Mouse (Mus musculus) cerebellum, adult 9-11 months (tissue): Measurements from ENCODE around the gene Btf3.
A peak's percentile ranks its signal among the peaks of the same experiment; 100 is the strongest.

Experiments used
- DNase-seq: peaks from one replicate; pipeline ENCODE4 v3.0.0; 2022

Gene Btf3

GRCm38 (mm10) chr13:98336205-98336604, 19.4 kb upstream of the Btf3 start:
- DNase-seq: no peak

- no peak for DNase-seq
Measured at GRCm38 (mm10) chr13:98332106-98332505, 15.3 kb upstream of the Btf3 start.

DNA sequence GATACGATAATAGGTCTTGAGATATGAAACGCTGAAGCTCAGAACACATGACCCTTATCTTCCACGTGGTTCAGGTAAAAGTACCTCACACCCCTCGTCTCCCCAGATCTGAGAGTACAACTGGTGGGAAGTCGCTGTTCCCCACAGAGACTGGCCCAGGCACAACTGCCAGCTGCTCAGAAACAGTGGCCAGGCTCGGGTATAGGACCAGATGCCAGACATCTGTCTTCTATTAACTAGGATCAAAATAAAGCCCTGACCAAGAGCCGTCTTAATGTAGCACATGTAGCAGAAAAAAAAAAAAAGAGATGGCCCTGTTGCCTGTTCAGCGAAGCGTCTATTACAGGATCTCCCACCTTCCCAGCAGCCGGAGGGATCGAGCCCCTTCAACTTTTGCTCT, 8.2 kb upstream of the Btf3 start:
- DNase-seq: no peak

DNA sequence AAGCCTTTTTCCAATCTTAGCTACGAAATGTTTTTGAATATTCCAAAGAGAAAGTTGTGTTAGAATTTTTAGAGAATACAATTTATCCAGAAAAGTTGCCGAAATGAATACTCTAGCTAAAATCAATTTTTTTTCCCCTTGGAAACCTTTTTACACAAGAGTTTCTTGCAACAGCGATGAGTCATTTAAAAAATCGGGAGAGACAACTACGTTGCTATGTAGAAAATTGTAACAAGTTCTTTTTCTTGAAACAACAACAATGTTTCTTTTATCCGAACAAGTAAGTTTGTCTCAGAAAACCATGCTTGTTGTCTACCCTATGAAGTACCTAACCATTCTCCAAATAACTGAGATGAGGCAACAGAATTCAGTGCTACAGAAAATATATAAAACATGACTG, 1.1 kb upstream of the Btf3 start:
- DNase-seq: no peak

DNA sequence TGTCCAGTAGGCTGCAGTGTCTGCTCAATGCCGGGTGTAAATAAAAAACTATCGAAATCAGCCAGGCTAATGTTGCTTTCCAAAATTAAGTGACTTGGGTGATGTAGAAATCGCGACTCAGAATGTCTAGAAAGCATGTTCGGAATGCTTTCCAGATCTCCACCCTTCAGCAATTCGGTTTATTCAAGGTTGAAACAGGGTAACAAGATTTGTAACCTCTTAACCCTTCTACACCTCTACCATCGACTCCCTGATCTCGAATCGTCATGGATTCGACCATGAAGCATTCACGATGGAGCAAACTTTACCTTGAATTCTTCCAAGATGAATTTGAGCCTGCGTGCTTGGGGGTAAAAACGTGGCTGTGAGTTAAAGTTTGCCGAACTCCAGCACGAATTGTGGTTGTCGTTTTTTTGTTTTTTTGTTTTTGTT, 456 bp upstream of the Btf3 start:
- DNase-seq: no peak

- DNase-seq: no peak
Measured at GRCm38 (mm10) chr13:98316140-98316479, 696 bp downstream of the Btf3 start.

GRCm38 (mm10) chr13:98315124-98315523, 1.7 kb downstream of the Btf3 start:
- no peak for DNase-seq

DNA sequence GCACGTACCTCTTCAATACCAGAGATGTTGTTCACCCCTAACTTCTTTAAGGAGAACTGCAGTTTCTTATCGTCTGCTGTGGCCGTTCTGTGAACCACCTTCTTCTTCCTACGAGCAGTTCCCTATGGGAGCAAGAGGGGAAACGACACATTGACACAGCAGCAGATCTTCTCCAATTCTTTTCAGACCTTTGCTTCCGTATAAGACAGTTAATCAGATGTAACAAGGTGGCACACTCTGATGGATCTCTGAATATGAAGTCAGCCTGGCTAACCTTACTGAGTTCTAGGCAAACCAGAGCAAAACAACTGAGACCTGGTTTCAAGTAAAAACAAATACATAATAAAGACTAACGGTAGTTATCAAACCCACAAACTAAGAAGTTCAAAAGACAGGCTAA, 3.2 kb downstream of the Btf3 start:
- DNase-seq: no peak

GRCm38 (mm10) chr13:98311597-98311996, 5.2 kb downstream of the Btf3 start:
- DNase-seq: no peak

DNA sequence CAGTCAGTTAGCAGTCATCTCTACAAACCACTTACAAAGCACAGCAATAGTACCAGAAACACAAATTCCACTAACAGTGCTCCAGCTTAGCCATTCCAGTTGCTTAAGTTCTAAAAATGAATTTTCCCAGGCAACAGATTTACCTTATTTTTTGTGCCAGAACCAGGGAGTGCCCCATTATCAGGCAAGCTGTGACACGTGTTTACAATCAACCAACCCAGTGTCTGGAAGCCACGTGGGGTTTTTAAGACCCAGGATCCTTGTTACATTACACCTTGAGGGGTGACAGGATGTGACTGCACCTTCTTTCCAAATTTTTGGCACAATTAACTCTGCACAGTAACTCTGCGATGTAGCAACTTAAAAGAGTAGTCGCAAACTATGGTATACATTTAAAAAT, 8.1 kb downstream of the Btf3 start:
- DNase-seq: no peak

- no peak for DNase-seq
Measured at GRCm38 (mm10) chr13:98308004-98308403, 8.8 kb downstream of the Btf3 start.

GRCm38 (mm10) chr13:98306852-98307475, 9.8 kb downstream of the Btf3 start:
- no peak for DNase-seq

DNA sequence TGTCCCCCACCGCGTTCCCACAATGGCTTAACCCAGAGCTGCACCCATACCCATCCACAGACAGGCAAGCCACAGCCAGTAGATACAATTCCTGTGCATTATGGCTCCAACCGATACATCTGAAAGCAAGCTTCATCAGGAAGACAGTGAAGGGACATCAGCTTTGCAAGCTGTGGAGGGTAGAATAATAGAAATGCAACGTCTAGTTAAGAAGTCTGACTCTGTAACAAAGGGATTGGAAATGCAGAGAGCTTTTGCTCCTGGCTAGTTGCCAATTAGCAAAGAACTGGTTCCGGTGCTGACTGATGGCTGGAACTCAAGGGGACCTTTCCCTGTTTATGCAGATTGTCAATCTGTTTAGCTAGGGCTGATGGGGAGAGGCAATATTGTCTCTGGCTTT, 10.4 kb downstream of the Btf3 start:
- DNase-seq: no peak

DNA sequence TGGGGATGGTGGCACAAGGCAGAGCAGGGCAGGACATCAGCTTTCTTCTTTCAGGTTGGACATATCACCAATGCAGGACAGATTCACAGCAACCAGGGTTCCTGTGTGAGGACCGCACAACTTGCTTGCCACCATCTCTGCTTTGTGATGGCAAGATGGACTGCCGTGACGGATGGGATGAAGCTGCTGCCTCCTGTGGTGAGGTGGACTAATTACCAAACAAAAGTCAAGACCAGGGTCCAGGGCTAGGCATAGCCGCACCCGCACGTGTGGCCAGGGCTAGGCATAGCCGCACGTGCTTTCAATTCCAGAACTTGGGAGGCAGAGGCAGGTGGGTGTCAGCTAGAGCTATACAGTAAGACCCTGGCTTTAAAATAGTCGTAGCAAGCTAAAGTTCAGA, 11.5 kb downstream of the Btf3 start:
- no peak for DNase-seq

- peak; percentile 56 for DNase-seq
Measured at GRCm38 (mm10) chr13:98298833-98299758, 17.7 kb downstream of the Btf3 start.

- no peak for DNase-seq
Measured at GRCm38 (mm10) chr13:98297883-98298482, 18.8 kb downstream of the Btf3 start.

GRCm38 (mm10) chr13:98296072-98296471, 20.7 kb downstream of the Btf3 start:
- DNase-seq: no peak

- DNase-seq: no peak
Measured at GRCm38 (mm10) chr13:98291712-98292111, 25.1 kb downstream of the Btf3 start.

- DNase-seq: no peak
Measured at GRCm38 (mm10) chr13:98290719-98291118, 26.1 kb downstream of the Btf3 start.

- DNase-seq: no peak
Measured at GRCm38 (mm10) chr13:98280990-98281650, 35.7 kb downstream of the Btf3 start.

DNA sequence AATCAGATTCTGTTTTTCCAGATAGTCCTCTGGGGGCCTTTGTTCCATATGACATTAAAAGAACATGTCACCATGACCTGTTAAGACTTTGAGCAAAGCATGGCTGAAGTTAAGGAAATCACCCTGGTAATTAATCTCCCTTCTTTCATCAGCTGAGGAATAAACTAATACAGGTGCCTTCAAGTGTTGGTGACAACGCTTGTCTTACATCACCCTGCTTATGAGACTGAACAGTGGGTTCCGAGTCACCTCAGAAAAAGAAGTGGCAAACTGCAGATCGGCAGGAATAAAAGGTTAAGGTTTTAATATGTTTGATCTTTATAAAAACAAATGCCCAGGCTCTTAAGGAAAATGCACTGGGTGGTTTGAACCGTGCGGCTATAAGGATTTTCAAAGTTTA, 37.1 kb downstream of the Btf3 start, which contains the start of gene Gm21976:
Gene Gm21976, plus strand, starts transcription at position 202 of the 400 bp plus-strand sequence.
- no peak for DNase-seq

DNA sequence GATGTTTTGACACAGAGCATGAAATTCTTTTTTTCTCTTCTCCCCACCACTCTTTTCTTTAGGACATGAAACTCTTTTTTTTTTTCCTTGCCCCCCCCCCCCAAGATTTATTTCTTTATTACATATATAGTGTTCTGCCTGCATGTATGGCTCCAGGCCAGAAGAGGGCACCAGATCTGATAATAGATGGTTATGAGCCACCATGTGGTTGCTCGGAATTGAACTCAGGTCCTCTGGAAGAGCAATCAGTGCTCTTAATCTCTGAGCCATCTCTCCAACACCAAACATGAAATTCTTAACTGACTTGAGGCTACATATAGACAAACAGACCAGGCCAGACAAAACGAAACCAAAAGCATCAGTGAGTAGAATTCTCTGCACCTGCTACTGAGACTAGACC, 39.3 kb downstream of the Btf3 start:
- DNase-seq: no peak

GRCm38 (mm10) chr13:98276253-98276652, 40.6 kb downstream of the Btf3 start:
- DNase-seq: no peak
